Mouse (Mus musculus) regulatory T cell (primary cell): ENCODE measurements around the gene Chrna5.
"Not testable (repeated sequence)": the region's sequence is repeated elsewhere in the genome, so short reads cannot be mapped to it uniquely, and the experiment has no call there.

Source experiments
- in situ Hi-C: fragments of 300-600 bp; cut with MboI, MseI; formaldehyde crosslinking; loops from one replicate; pipeline ENCODE4 v1.15.1; 2025; ENCODE audit warnings: high pct_unique_total_duplicates

Gene Chrna5

DNA sequence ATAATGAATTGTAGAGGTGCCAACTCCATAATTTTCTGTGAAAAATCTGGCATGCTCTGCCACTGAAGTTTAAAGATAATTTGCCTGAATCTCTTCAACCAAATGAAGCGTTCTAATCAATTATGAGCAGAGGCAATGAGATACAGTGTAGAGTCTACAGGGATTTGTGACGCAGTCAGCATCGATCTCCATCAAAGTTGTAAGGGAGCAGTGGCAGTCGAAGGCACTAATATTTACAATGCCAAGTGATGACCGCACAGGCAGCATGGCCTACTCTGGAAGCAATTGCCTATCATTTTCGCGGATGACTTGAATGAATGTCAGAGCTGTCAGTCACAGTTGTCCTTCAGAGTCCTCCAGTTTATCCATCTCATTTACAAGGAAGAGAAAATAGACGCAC lies at the start of gene Chrna5:
Chrna5 (plus strand) TSS at position 207 of the 400 bp plus-strand sequence.
- in situ Hi-C loops: no loop called here

DNA sequence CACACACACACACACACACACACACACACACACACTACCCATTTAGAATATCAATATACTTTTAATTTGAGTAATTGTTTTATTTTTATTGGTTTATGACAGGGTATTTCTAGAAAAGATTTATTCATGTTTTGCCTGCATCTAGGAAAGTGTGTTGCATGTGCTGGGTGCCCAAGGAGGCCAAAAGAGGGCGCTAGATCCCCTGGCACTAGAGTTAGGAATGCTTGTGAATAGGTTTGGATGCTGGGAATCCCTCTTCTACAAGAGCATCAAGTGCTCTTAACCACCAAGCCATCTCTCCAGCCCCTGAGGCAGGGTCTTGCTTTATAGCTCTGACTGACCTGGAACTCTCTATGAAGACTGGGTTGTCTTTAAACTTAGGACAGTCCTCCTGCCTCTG lies 48.9 kb upstream of the Chrna5 start:
- in situ Hi-C loops: no loop called here

DNA sequence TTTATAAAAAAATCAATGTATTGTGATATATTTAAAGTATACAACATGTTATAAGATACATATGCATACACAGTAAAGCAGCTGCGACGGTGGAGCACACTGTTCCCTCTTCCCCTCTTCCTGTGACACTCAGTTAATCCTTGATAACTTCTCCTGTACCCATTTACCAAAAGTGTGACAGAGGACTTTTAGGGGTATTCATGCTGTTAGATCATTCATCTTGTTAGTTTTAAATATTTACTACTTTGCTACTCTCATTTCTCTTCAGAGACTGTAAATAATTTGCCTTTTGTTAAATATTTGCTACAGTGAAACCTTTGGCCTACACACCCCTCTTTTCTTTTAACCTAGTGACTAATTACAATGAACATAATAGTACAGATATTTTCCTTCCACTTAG lies 48.3 kb upstream of the Chrna5 start:
- in situ Hi-C loops: no loop called here

DNA sequence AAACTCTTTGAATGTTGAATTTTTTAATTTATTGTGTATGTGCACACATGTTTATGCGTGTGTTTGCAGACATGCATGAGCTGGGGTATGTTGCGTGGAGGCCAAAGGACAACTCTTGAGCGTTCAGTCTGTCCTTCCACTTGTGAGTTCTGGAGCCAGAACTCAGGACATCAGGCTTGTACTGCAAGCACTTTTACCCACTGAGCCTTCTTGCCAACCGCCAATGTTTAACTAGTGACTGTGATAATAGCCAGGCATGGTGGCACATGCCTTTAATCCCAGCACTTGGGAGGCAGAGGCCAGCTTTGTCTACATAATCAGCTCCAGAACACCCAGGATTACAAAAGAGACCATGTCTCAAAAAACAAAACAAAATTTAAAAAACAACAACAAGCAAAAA lies 38.6 kb upstream of the Chrna5 start:
- in situ Hi-C loops: no loop called here

DNA sequence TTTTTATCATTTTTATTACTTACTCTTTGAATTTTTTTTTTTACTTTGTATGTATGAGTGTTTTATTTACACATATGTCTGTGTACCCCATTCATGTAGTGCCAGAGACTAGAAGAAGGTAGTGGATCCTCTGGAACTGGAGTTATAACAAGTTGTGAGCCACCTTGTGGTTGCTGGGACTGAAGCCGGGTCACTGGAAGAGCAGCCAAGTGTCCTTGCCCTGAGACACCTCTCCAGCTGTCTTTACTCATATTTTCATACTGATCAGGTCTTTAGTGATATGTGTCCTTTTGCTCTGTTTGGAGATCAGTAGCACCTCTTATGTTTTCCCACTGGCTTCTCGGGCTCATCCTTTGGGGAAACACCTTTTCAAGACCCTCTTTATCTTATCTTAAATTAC lies 36.2 kb upstream of the Chrna5 start:
- in situ Hi-C loops: no loop called here

DNA sequence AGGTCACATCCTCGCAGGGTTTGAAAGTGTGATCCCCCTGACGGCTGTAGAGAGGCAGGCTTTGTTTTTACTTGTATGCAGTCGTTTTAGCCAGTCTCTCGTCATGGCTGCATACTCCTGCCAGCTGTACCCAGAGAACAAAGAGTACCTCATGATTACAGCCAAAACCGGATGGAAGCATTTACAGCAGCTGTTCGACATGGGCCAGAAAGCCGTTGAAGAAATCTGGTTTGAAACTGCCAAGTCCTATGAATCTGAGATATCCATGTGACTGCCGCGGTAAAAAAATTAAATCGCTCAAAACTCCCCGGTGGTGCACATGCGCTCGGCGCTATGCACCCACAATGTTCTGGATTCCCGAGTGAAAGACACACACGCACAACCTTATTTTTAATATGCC lies 34.4 kb upstream of the Chrna5 start:
- in situ Hi-C loops: no loop called here

DNA sequence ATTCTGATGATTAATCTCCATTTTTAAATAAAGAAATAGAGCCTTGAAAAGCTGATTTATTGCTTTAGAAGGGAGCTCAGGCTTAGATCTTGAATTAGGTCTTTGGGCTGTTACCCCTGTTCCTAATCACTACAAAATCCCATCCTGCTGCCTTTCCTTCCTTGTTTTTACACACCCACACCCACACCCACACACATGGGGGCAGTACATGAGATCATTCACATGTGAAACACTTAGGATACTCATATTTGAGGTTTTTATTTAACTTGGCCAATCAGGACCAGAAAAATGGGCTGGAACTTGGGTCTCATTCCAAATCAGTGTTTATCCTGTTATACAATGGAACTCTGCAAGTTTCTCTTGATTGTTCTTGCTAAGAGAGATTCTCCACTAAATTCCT lies 31.2 kb upstream of the Chrna5 start:
- in situ Hi-C loops: no loop called here

DNA sequence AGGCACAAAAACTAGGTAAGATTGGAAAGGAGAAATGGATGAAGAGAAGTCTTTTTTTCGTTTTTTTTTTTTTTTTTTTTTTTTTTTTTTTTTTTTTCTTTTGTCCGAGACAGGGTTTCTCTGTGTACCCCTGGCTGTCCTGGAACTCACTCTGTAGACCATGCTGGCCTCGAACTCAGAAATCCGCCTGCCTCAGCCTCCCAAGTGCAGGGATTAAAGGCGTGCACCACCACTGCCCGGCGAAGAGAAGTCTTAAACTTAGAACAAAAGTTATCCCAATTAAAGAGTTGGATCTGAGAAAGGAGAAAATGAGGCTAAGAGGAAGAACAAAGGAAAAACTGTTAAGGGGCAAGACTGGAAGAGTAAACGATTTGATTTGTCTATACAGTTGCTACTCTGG lies 30.5 kb upstream of the Chrna5 start:
- in situ Hi-C loops: not testable (repeated sequence)

DNA sequence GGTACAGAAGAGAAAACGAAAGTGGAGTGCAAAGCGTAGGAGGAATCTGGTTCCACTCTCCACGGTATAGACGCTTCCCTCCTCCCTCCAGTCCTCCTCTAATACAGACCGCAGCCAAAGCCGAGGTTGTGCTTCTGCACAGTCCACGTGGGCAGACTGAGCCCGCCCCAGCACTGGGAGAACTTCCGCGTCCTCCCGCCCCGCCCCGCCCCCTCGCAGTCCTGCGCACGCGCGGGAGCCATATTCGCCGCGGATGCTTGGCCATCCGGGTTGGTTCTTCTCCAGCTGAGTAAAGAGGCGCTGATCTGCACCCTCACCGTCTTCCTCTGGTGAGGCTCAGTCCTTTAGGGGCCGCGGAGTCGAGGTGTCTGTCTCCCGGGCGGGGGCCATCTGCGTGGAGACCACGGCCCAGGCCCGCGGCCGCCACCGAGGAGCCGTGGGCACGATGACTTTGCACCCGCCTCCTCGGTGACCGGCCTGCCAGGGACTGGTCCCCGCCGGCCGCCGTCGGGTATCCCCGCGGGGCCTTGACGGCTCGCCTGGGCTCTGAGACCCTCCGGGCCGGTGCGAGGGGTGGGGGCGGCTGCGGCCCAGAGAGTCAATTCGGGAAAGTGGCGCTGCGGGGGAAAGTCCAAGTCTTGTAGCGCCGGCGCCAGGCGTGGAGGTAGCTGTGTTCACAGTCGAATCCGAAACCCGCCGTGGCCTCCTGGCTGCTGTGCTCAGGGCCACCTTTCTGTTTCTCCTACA lies 29.9 kb upstream of the Chrna5 start, which contains the start of the genes Psma4 and AY074887:
Psma4 (plus strand) TSS at position 216 of the 747 bp plus-strand sequence.
AY074887 (minus strand) TSS at position 424 of the 747 bp plus-strand sequence.
- in situ Hi-C loops: no loop called here

DNA sequence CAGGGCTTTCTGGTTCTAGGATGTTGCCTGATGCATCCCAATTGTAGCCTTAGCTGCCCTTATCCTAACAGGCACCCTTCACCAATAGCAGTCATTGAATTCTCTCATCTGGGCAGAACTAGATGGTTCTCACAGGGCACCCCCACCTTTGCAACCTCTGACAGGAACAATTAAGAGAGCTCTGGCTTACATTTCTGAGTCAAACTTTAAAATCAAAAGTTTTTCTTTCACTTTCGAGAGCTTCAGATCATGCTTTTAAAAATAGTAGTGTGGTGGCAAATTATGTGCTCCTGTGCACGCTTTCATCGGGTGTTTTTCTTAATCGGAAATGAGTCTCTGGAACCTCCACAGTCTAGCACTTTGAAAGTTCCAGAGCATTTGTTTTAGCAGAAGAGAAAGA lies 19.6 kb upstream of the Chrna5 start:
- in situ Hi-C loops: no loop called here

DNA sequence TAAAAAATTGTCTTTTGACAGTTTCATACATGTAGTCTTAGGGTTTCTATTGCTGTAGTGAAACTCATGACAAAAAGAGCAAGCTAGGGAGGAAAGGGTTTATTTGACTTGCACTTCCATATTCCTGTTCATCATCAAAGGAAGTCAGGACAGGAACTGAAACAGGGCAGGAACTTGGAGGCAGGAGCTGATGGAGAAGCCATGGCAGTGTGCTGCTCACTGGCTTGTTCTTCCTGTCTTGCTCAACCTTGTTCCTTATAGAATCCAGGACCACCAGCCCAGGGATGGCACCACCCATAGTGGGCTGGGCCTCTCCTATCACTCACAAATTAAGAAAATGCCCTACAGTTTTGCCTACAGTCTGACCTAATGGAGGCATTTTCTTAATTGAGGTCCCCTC lies 17.0 kb upstream of the Chrna5 start:
- in situ Hi-C loops: no loop called here

DNA sequence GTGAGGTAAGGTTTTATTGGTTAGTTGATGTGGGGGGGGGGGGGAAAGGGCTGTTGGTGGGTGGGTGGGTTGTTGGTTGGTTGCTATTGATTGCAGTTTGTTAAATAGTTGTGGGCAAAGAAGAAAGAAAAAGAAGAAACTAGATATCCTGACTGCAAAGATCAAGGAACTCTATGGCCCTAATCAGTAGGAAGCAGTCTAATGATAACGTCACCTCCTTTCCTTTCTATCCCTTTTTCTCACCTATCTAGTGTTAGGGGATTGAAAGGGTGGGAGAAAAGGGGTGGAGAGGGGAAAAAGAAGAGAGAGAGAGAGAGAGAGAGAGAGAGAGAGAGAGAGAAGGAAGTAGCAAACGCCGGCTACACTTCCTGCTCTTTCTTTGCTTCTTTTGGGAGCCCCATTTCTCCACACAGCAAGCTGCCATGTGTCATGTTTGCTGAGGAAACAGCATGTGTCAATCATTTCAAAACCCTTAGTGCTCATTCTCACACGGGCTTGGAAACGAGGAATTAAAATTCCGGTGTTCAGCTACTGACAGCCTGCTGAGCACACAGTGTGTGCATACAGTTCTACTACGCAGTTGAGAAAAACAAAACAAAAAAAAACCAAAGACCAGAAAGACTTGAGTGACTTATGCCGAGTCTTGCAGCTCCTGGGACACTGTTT lies 10.6 kb upstream of the Chrna5 start:
- in situ Hi-C loops: no loop called here

DNA sequence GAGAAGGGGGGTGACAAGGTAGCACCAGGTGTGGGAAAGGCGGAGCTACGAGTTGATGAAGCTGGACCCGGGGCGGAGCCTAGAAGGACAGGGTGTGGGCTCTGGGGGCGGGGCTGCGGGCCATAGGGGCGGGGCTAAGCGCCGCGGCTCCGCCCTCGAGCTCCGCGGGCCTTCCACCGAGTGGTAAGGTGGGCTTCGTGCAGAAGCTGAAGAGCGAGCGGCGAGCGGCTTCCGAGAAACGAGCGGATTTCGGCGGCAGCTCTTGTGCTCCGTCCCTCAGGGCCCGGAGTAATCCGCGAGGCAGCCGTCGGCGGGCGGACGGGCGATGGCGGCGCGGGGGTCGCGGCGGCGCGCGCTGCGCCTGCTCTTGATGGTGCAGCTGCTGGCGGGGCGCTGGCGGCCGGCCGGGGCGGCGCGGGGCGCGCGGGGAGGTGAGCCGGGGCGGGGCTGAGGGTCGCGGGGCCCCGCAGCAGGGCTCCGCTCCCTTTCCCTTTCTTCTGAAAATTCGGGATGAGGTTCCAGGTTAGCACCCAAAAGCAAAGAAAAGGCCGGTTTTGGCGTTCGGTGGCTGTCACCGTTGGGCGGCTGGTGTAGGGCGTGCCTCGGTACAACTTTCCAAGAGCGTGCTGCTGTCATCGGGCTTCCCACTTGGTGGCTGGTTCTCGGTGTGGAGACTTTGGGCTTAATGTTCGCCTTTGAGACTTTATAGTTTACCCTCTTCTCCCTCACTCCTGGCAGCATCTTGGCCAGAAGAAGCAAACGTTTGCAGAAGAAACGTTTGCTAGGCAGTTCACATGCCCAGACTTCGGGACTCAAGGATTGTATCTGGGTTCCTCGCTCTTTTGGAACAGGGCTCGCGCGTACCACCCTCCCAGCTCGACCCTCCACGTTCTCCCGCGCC lies 861 bp downstream of the Chrna5 start:
- in situ Hi-C loops: no loop called here

DNA sequence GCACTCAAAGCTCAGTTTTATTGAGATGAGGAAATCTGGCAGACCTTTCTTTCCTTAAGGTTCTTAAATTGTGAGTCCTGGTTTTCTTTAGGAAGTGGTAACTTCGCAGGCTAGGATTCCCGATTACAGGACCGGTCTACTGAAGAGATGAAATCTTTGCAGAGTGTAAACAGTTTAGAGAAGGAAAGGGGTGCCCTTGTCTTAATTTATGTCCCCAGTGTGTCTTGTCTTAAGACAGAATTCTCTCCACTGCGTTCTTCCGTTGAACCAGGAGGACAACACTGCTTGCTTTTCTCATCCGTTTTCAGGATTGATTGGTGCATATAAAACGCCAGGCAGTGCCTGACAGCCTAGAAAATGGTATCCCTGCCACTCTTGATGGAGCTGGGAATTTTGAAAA lies 1.7 kb downstream of the Chrna5 start:
- in situ Hi-C loops: no loop called here

DNA sequence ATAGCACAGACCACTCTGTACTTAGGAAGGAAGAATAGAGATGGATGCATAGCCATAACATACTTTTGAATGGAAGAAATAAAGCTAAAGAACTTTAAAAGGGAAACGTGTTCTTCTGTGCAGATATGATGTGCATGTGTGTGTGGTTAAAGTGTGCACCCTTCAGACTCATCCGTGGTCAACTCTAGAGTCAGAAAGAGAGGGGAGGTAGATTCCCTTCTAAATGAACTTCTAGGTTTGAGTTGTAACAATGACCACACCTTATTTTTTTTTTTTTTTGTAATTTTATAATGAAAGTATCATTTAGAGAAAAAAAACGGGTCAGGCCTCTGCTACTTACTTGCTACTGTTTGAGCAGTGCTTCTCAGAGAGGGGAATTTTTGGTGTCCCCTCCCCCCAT lies 9.7 kb downstream of the Chrna5 start:
- in situ Hi-C loops: no loop called here

DNA sequence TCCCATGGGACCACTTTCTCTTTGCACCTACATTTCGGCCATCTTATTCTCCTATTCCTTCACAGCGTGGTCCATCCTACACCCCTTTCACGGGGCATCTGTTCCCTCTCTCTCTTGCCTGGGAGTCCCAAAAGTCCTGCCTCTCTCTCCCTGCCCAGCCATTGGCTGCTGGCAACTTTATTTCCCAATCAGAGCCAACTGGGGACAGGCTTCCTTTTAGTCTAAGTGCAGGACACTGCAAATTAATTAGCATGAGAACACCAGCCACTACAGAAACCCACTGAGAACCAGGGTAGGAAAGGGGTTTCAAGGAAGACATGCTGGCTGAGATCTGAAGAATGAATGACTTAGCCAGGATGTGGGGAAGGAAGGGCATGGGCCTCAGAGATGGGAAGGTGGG lies 13.7 kb downstream of the Chrna5 start:
- in situ Hi-C loops: no loop called here

DNA sequence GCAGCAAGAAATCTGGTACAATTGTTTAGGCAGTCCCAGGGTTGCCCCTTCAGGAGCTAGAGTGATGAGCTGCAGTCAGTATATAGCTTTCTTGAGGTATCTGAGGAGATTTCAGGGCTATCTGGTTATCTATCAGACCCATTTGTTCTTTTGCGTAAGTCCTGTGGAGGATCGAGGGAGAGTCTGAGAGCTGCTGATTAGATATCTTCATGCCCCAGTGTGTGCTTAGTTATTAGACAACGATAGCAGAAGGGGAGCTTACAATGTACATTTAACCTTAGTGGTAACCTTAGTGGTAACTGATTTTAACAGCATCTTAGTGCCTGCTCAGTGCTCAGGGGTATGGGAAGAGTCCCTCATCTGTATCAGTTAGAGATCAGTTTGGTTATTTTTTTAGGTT lies 15.0 kb downstream of the Chrna5 start:
- in situ Hi-C loops: no loop called here

DNA sequence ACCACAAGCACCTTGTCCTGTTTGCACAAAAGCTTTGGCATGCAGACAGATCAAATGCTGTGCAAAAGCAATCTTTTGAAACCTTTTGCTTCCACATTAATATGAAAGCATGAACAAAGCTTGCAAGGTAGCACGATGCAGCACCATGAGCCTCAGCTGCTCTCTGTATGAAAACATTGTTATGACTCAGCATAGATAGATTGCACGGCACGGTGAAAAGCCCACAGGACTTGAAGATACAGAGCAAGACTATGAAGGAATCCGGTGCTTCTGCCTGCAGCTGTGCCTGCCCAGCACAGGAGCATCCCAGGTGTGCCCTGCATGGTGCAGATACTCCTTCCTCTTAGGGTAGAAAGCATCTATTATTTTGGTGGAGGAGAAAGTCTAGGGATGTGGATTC lies 22.9 kb downstream of the Chrna5 start:
- in situ Hi-C loops: no loop called here

DNA sequence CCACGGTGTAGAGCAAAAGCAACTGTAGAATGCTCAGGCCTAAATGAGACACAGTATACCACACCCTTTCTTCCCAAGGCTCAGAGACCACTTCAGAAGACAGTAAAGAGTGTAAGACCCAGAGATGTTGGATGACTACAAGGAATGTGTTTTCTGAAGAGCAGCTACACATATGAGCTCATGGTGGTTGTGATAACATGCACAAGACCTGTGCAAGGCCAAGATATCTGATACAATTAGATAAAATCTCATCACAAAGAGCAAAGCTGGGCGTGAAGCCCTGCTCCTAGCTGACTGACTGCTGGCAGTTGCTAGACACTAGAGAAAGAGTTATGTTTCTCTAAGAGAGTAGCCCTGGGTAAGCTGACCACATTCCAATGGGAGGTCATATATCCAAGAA lies 29.0 kb downstream of the Chrna5 start:
- in situ Hi-C loops: no loop called here

DNA sequence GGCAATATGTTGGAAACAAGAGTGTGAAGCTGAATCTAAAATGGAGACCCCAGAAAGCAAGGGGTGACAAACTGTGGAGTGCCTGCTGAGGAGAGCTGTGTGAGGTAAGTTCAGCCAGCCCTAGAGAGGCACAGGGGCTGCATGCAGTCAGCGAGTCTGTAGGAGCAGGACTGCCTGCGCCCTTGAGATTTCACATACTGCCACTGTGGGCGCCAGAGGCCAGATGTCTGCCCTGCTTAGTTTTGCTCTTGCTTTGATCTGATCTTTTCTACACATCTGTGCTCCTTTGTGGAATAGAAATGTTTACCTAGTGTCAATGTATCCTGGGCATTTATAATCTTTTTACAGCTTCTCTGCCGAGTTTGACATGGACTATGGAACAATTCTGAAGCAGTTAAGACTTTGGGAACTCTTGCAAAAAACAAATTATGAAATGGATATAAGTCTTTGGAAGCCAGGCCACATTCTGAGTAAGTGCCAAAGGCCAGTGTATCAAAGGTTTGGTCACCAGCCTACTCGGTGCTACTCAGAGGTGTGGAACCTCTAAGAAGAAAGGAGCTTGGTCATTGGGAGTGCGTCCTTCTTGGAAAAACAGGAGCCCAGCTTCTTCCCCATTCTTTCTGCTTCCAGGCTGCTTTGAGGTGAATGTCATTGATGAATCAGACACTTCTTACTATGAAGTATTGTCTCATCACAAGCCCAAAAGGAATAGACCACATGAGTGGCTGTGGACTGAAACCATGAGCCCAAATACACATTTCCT lies 30.1 kb downstream of the Chrna5 start:
- in situ Hi-C loops: no loop called here

DNA sequence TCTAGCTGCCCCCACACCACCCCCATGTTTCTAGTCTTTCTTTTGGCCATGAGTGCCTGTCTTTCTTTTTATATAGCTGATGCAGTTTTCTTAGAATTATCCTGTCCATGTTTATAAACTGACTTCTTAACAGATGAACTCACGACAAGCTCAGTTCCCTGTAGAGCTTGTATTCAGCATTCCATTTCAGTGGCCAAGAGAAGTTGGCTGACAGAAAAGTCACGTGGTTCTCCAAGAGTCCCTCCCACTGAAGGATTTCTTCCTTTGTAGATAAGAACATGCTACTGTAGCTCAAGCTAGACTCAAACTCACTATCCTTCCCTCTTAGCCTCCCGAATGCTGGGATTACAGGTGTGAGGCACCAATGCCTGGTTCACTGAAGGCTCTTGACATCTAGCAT lies 36.2 kb downstream of the Chrna5 start:
- in situ Hi-C loops: no loop called here

DNA sequence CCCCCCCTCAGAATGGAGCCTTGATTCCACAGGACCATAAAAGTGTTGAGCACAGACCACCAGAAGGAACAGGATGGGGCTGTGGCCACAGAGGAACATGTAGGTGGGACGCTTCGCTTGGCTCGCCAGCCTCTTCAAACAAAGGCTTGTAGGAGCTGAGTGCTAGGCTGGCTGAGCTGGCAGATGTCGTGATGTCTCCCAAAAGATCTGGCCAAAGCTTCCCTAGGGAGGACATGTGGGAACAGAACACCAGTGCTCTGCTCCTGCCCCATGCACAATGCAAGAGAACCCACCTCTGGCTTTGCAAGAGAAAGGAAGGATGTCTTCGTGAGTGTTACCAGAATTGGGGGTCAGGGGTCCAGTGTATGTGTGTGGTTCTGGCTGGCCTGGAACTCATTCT lies 42.6 kb downstream of the Chrna5 start:
- in situ Hi-C loops: loop anchor here (5.0 kb wide), 1 partner anchor 89 kb away; no protein-coding TSS in a partner anchor
